Mouse (Mus musculus): ENCODE results near the gene Msto1. TPM values are rescaled to one million over a fixed set of nuclear protein-coding genes. Genes with fewer than 3 reads are reported as not detected.
A peak's percentile ranks its signal among the peaks of the same experiment; 100 is the strongest.

The Msto1 gene
- total and polyA plus RNA-seq, 3 experiments, result 59.7 to 70.7 (median 70.2) TPM

DNA sequence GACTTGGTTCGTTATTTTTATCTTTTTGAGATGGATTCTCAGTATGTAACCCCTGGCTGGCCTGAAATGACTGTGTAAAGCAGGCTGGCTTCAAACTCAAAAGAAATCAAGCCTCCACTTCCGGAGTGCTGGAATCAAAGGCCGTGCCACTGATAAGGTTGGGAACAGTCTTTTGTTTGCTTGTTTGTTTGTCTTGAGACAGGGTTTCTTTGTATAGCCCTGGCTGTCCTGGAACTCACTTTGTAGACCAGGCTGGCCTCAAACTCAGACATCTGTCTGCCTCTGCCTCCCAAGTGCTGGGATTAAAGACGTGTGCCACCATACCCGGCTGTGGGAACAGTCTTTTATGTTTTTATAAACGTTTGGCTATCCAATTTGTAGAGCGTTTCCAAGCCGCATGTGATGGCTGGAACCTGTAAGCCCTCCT, 598 bp upstream of the Msto1 start:
- peak; percentile 38 for DNase-seq (ENCODE audit: extremely low read depth)
- H3K79me2 ChIP-seq (replicated peaks; ENCODE audit: control insufficient read depth, extremely low read depth, insufficient read depth, poor library complexity, severe bottlenecking), result peaks cover 13% of the 10 kb centered on the region; the same call in 1 of the 2 replicates
- H3K36me3 ChIP-seq (replicated peaks in 1 of 2; ENCODE audit: control insufficient read depth in 1 of 2, insufficient read depth in 1 of 2, low read length in 1 of 2), result peaks cover 29 to 50% of the 10 kb centered on the region in 2 experiments
- no peaks in the 10 kb centered on the region for H3K27me3 ChIP-seq (replicated peaks)
- peak overlapping the region; percentile 93 for H3K4me2 ChIP-seq (ENCODE audit: insufficient read depth, low read depth, poor library complexity, severe bottlenecking)
- H3K4me1 ChIP-seq (ENCODE audit: control insufficient read depth in 1 of 2, insufficient read depth in 2 of 2), result peaks cover 5 to 16% of the 10 kb centered on the region in 2 experiments; a peak in 3 of 4 replicates
- peak overlapping the region; percentile 77 for H3K9ac ChIP-seq (ENCODE audit: insufficient read depth, low read depth)
- in situ Hi-C loops (cut with MboI; ENCODE audit: low pct_ligation_motif_present, low pct_unique_long_range_greater_than_20kb, low sequenced_read_pairs) (no loop called here), dilution Hi-C loops (cut with MboI; ENCODE audit: extremely low pct_ligation_motif_present, extremely low pct_unique_long_range_greater_than_20kb, low sequenced_read_pairs) (no loop called here)
- H3K4me3 ChIP-seq (replicated peaks in 1 of 3; ENCODE audit: low read depth in 2 of 3, low read length in 2 of 3, poor library complexity in 1 of 3), result peak overlapping the region; percentile 80 to 93 (median 86)
- no peak overlapping the region for H3K27ac ChIP-seq (ENCODE audit: insufficient read depth, low read depth)
- TF ChIP-seq MAZ (IDR thresholded peaks at IDR 0.05; ENCODE audit: low read depth, low read length), result no peak
- no peak for TF ChIP-seq IRF4 (IDR thresholded peaks at IDR 0.05; ENCODE audit: low read depth, low read length)
- no peak for TF ChIP-seq CHD1 (IDR thresholded peaks at IDR 0.05; ENCODE audit: low read depth, low read length)
- TF ChIP-seq NELFE (IDR thresholded peaks at IDR 0.05; ENCODE audit: low read depth, low read length), result no peak
- TF ChIP-seq NRF1 (IDR thresholded peaks at IDR 0.05; ENCODE audit: low read depth, low read length), result no peak
- TF ChIP-seq POLR2A (IDR thresholded peaks at IDR 0.05; ENCODE audit: low read depth, low read length), result no peak
- TF ChIP-seq MAFK (IDR thresholded peaks at IDR 0.05; ENCODE audit: insufficient replicate concordance, low read length), result no peak
- TF ChIP-seq MXI1 (IDR thresholded peaks at IDR 0.05; ENCODE audit: low read depth, low read length), result no peak
- no peak for TF ChIP-seq HCFC1 (IDR thresholded peaks at IDR 0.05; ENCODE audit: low read depth, low read length)
- TF ChIP-seq POLR2AphosphoS2 (IDR thresholded peaks at IDR 0.05; ENCODE audit: low read depth, low read length), result no peak
- no peak for TF ChIP-seq TCF12 (IDR thresholded peaks at IDR 0.05; ENCODE audit: low read depth, low read length)
- TF ChIP-seq CTCF (conservative IDR thresholded peaks at IDR 0.05 in 1 of 2, IDR thresholded peaks at IDR 0.05 in 1 of 2; ENCODE audit: low read depth in 2 of 2, low read length in 2 of 2), result no peak
- no peak for TF ChIP-seq ETS1 (conservative IDR thresholded peaks at IDR 0.05; ENCODE audit: low read depth, low read length)
- TF ChIP-seq USF1 (IDR thresholded peaks at IDR 0.05; ENCODE audit: low read depth, low read length), result no peak
- H3K9me3 ChIP-seq (replicated peaks; ENCODE audit: low read length), result no peaks in the 10 kb centered on the region

DNA sequence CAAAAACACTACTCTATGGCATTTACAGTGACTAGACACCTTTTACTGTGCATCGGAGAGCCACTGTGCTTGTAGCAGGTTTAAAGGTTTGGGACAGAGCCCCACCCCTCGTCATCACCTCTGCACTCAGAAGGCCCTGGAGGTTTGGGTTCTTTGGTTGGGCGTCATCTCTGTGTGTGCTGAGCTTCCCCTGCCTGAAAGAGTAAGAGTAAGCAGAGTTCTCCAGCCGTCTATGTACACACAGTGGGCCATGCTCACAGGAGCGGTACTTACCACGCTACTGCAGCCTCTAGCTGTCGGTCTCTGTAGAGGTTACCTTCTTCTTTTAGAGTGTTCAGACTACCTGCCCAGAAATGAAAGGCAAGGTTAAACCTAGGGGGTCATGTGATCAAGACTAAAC, 1.2 kb downstream of the Msto1 start:
- peak overlapping the region; percentile 57; the same call in 1 of the 2 replicates for H3K4me2 ChIP-seq (ENCODE audit: insufficient read depth, low read depth, poor library complexity, severe bottlenecking)
- in situ Hi-C loops (cut with MboI; ENCODE audit: low pct_ligation_motif_present, low pct_unique_long_range_greater_than_20kb, low sequenced_read_pairs), result no loop called here
- H3K79me2 ChIP-seq (replicated peaks; ENCODE audit: control insufficient read depth, extremely low read depth, insufficient read depth, poor library complexity, severe bottlenecking), result peaks cover 13% of the 10 kb centered on the region; the same call in 1 of the 2 replicates
- DNase-seq (ENCODE audit: extremely low read depth), result no peak
- no peak overlapping the region for H3K27ac ChIP-seq (ENCODE audit: insufficient read depth, low read depth)
- no peak for TF ChIP-seq SMC3 (IDR thresholded peaks at IDR 0.05; ENCODE audit: low read depth, low read length)
- no peak for TF ChIP-seq BHLHE40 (IDR thresholded peaks at IDR 0.05; ENCODE audit: low read depth, low read length)
- no peak for TF ChIP-seq KAT2A (IDR thresholded peaks at IDR 0.05; ENCODE audit: insufficient replicate concordance, low read length)
- no peak for TF ChIP-seq ZC3H11A (IDR thresholded peaks at IDR 0.05; ENCODE audit: low read depth, low read length)
- TF ChIP-seq ELF1 (IDR thresholded peaks at IDR 0.05; ENCODE audit: low read depth, low read length), result no peak
- TF ChIP-seq ZMIZ1 (IDR thresholded peaks at IDR 0.05; ENCODE audit: low read depth, low read length), result no peak
- TF ChIP-seq RAD21 (IDR thresholded peaks at IDR 0.05; ENCODE audit: low read depth, low read length), result no peak
- TF ChIP-seq HCFC1 (IDR thresholded peaks at IDR 0.05; ENCODE audit: low read depth, low read length), result no peak
- TF ChIP-seq NELFE (IDR thresholded peaks at IDR 0.05; ENCODE audit: low read depth, low read length), result no peak
- no peak for TF ChIP-seq MAZ (IDR thresholded peaks at IDR 0.05; ENCODE audit: low read depth, low read length)
- dilution Hi-C loops (cut with MboI; ENCODE audit: extremely low pct_ligation_motif_present, extremely low pct_unique_long_range_greater_than_20kb, low sequenced_read_pairs), result no loop called here
- peak overlapping the region; percentile 80 to 93 (median 86) for H3K4me3 ChIP-seq (replicated peaks in 1 of 3; ENCODE audit: low read depth in 2 of 3, low read length in 2 of 3, poor library complexity in 1 of 3)
- H3K36me3 ChIP-seq (replicated peaks in 1 of 2; ENCODE audit: control insufficient read depth in 1 of 2, insufficient read depth in 1 of 2, low read length in 1 of 2), result peaks cover 46 to 60% of the 10 kb centered on the region in 2 experiments
- peaks cover 5 to 16% of the 10 kb centered on the region in 2 experiments; a peak in 3 of 4 replicates for H3K4me1 ChIP-seq (ENCODE audit: control insufficient read depth in 1 of 2, insufficient read depth in 2 of 2)
- H3K9ac ChIP-seq (ENCODE audit: insufficient read depth, low read depth), result no peak overlapping the region; the same call in 1 of the 2 replicates
- H3K27me3 ChIP-seq (replicated peaks), result no peaks in the 10 kb centered on the region
- H3K9me3 ChIP-seq (replicated peaks; ENCODE audit: low read length), result no peaks in the 10 kb centered on the region
